Mouse (Mus musculus): ENCODE measurements around the gene Pacsin2. TPM values are rescaled to one million over a fixed set of nuclear protein-coding genes. Genes with fewer than 3 reads are reported as not detected.

Gene Pacsin2
- polyA plus RNA-seq, 2 experiments, result 41.6 to 58.4 TPM

GRCm38 (mm10) chr15:83484311-83484710 lies 19.9 kb upstream of the Pacsin2 start:
- Histone ChIP-seq H3K4me1 (ENCODE audit: control insufficient read depth, insufficient read depth, low read length) (no peaks in the 10 kb centered on the region), H3K4me3 (replicated peaks; ENCODE audit: low read length) (no peak overlapping the region), H3K4me2 (replicated peaks; ENCODE audit: low read depth, low read length, severe bottlenecking) (no peak overlapping the region), H3K9me3 (ENCODE audit: control insufficient read depth, low read length) (no peaks in the 10 kb centered on the region), H3K27me3 (ENCODE audit: control insufficient read depth, insufficient read depth, low read length) (no peaks in the 10 kb centered on the region), H3K27ac (replicated peaks; ENCODE audit: low read depth, low read length) (no peak overlapping the region), H3K36me3 (ENCODE audit: control insufficient read depth, insufficient read depth, low read length) (0 out of 2 replicates have a peak, but pooled peaks cover 6% of the 10 kb centered on the region), H3K9ac (ENCODE audit: low read depth, low read length, severe bottlenecking) (no peak overlapping the region)
- DNase-seq (ENCODE audit: low spot score), result no peak
- ATAC-seq (ENCODE audit: low FRiP score, low read depth), result no peak
- TF ChIP-seq POLR2A (IDR thresholded peaks at IDR 0.05; ENCODE audit: borderline replicate concordance, extremely low read depth, insufficient read depth, insufficient read length), result no peak
- WGBS, result 88% methylated on average over 10 of the region's 10 CpGs

DNA sequence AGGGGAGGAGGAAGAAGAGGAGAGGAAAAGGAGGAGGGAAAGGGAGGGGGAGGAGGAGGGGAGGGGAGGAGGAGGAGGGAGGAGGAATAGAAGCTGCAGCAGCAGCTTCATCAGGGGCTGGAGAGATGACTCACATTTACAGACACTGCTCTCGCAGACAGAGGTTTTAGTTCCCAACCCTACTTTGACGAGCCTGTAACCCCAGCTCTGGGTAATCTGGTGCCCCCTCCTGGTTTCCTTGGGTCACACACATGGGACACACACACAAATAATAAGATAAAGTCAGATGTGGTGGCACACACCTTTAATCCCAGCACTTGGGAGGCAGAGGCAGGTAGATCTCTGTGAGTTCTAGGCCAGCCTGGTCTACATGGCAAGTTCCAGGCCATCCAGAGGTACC lies 19.1 kb upstream of the Pacsin2 start:
- no peak overlapping the region for H3K27ac ChIP-seq (replicated peaks; ENCODE audit: low read depth, low read length)
- TF ChIP-seq POLR2A (IDR thresholded peaks at IDR 0.05; ENCODE audit: borderline replicate concordance, extremely low read depth, insufficient read depth, insufficient read length), result no peak
- DNase-seq (ENCODE audit: low spot score), result no peak
- H3K9me3 ChIP-seq (ENCODE audit: control insufficient read depth, low read length), result no peaks in the 10 kb centered on the region
- no peak overlapping the region for H3K4me3 ChIP-seq (replicated peaks; ENCODE audit: low read length)
- no peaks in the 10 kb centered on the region for H3K27me3 ChIP-seq (ENCODE audit: control insufficient read depth, insufficient read depth, low read length)
- no peak overlapping the region for H3K9ac ChIP-seq (ENCODE audit: low read depth, low read length, severe bottlenecking)
- ATAC-seq (ENCODE audit: low FRiP score, low read depth), result no peak
- no peak overlapping the region for H3K4me2 ChIP-seq (replicated peaks; ENCODE audit: low read depth, low read length, severe bottlenecking)
- 0 out of 2 replicates have a peak, but pooled peaks cover 6% of the 10 kb centered on the region for H3K36me3 ChIP-seq (ENCODE audit: control insufficient read depth, insufficient read depth, low read length)
- H3K4me1 ChIP-seq (ENCODE audit: control insufficient read depth, insufficient read depth, low read length), result no peaks in the 10 kb centered on the region
- WGBS, result 14% methylated on average over 2 of the region's 2 CpGs

GRCm38 (mm10) chr15:83482645-83483224 lies 18.3 kb upstream of the Pacsin2 start:
- TF ChIP-seq POLR2A (IDR thresholded peaks at IDR 0.05; ENCODE audit: borderline replicate concordance, extremely low read depth, insufficient read depth, insufficient read length), result no peak
- Histone ChIP-seq H3K36me3 (ENCODE audit: control insufficient read depth, insufficient read depth, low read length) (0 out of 2 replicates have a peak, but pooled peaks cover 6% of the 10 kb centered on the region), H3K4me2 (replicated peaks; ENCODE audit: low read depth, low read length, severe bottlenecking) (no peak overlapping the region), H3K4me3 (replicated peaks; ENCODE audit: low read length) (no peak overlapping the region), H3K4me1 (ENCODE audit: control insufficient read depth, insufficient read depth, low read length) (no peaks in the 10 kb centered on the region), H3K27ac (replicated peaks; ENCODE audit: low read depth, low read length) (no peak overlapping the region), H3K9me3 (ENCODE audit: control insufficient read depth, low read length) (no peaks in the 10 kb centered on the region), H3K9ac (ENCODE audit: low read depth, low read length, severe bottlenecking) (no peak overlapping the region), H3K27me3 (ENCODE audit: control insufficient read depth, insufficient read depth, low read length) (no peaks in the 10 kb centered on the region)
- ATAC-seq (ENCODE audit: low FRiP score, low read depth) (no peak), DNase-seq (ENCODE audit: low spot score) (no peak)
- WGBS, result 72% methylated on average over 8 of the region's 8 CpGs

DNA sequence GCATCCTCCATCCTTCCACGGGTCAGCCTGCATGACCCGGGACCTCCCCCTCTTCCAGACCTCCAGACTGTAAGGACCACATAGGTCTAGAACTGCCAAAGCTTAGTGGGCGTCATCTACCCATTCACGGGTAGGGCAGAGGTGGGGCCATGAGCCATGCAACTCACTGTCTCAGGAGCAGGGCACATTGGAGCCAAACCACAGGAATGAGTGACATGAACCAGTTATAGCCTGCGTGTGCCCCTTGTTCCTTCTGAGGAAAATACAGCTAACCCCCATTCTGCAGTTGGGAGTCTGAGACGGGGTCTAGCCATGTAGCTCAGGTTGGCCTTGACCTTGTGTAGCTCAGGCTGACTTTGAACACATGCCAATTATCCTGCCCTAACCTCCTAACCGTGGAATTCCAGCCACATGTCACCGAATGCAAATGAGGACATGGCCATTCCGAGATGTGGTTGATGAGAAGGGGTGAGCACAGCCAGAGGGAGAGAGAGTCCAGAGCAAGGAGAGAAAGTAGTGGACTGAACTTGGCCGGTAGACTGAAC lies 16.9 kb upstream of the Pacsin2 start:
- no peak for ATAC-seq (ENCODE audit: low FRiP score, low read depth)
- Histone ChIP-seq H3K4me1 (ENCODE audit: control insufficient read depth, insufficient read depth, low read length) (no peaks in the 10 kb centered on the region), H3K27me3 (ENCODE audit: control insufficient read depth, insufficient read depth, low read length) (no peaks in the 10 kb centered on the region), H3K9ac (ENCODE audit: low read depth, low read length, severe bottlenecking) (no peak overlapping the region), H3K9me3 (ENCODE audit: control insufficient read depth, low read length) (no peaks in the 10 kb centered on the region), H3K27ac (replicated peaks; ENCODE audit: low read depth, low read length) (no peak overlapping the region), H3K36me3 (ENCODE audit: control insufficient read depth, insufficient read depth, low read length) (0 out of 2 replicates have a peak, but pooled peaks cover 3% of the 10 kb centered on the region), H3K4me2 (replicated peaks; ENCODE audit: low read depth, low read length, severe bottlenecking) (no peak overlapping the region), H3K4me3 (replicated peaks; ENCODE audit: low read length) (no peak overlapping the region)
- DNase-seq (ENCODE audit: low spot score), result no peak
- WGBS, result 68% methylated on average over 10 of the region's 10 CpGs
- TF ChIP-seq POLR2A (IDR thresholded peaks at IDR 0.05; ENCODE audit: borderline replicate concordance, extremely low read depth, insufficient read depth, insufficient read length), result no peak

DNA sequence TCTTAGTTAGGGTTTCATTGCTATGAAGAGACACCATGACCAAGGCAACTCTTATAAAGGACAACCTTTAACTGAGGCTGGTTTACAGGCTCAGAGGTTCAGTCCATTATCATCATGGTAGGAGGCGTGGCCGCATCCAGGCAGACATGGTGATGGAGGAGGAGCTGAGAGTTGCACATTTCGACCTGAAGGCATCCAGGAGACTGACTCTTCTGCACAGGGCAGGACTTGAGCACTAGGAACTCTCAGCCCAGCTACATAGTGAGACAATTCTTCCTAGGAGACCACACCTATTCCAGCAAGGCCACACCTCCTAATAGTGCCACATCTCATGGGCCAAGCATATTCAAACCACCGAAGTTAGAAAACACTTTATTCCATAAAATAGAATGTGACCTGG lies 15.4 kb upstream of the Pacsin2 start:
- Histone ChIP-seq H3K4me3 (replicated peaks; ENCODE audit: low read length) (no peak overlapping the region), H3K36me3 (ENCODE audit: control insufficient read depth, insufficient read depth, low read length) (0 out of 2 replicates have a peak, but pooled peaks cover 3% of the 10 kb centered on the region), H3K27me3 (ENCODE audit: control insufficient read depth, insufficient read depth, low read length) (no peaks in the 10 kb centered on the region), H3K27ac (replicated peaks; ENCODE audit: low read depth, low read length) (no peak overlapping the region), H3K4me1 (ENCODE audit: control insufficient read depth, insufficient read depth, low read length) (peaks cover under 1% of the 10 kb centered on the region), H3K4me2 (replicated peaks; ENCODE audit: low read depth, low read length, severe bottlenecking) (no peak overlapping the region), H3K9ac (ENCODE audit: low read depth, low read length, severe bottlenecking) (no peak overlapping the region), H3K9me3 (ENCODE audit: control insufficient read depth, low read length) (no peaks in the 10 kb centered on the region)
- TF ChIP-seq POLR2A (IDR thresholded peaks at IDR 0.05; ENCODE audit: borderline replicate concordance, extremely low read depth, insufficient read depth, insufficient read length), result no peak
- DNase-seq (ENCODE audit: low spot score), result no peak
- 86% methylated on average over 4 of the region's 4 CpGs for WGBS
- no peak for ATAC-seq (ENCODE audit: low FRiP score, low read depth)
